ENCODE assay signal across 8 mouse cellular contexts in the genomic region with DNA sequence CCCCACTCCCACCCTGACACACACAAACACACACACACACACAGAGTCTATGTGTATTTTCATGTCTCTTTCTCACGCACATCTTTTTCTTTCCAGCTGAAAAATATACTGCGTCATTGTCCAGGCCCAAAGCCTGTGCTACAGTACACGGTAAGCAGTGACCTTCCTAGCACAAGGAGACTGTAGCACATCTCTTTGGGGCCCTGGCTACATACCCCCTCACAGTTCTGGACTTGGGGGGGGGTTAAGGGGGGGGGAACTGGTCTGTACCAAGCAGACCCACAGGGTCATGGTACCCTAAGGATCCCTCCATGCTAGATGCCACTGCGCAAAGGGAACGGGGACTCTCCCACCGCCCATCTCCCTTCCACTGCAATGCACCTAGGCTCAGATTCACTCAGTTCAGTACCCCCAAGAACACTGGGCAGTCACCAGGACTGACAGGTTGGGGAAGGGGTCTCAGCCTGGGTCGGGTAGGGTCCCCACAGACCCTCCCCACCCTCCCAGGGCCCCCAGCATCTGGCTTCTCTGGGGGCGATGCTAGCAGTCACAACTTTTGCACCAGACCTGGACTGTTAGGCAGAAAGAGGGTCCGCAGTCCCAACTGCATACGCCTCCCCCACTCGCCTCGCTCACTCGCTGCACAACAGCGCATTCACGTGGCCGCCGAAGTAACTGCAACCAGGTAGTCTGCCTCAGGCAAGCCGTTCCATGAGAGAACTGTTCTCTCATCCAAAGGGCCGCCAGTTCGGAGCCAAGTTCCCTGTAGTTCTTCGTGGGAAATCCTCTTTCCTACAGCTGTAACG.
A peak's percentile ranks its signal among the peaks of the same experiment; 100 is the strongest.
DNase-seq lines count a peak whose midpoint lies in the region; ATAC-seq and TF ChIP-seq lines count a peak whose summit lies in the region.
"Had no signal": no experiment of that assay in that cellular context is flagged by ENCODE, and none has a peak within 500 bp of the region (broad histone marks: within the 10 kb centered on the region; RNA-seq: fewer than 3 reads in every experiment).

No protein-coding gene starts in this region.

- no peak overlapping the region for H3K4me3 ChIP-seq in embryonic facial prominence, embryonic 12.5 days
- H3K4me3 ChIP-seq in heart, embryonic 12.5 days, result no peak overlapping the region
- no peak overlapping the region for H3K4me3 ChIP-seq in kidney, embryonic 16.5 days (ENCODE audit: low read length)
- H3K4me3 ChIP-seq in liver, adult 2 months (ENCODE audit: insufficient read depth, low read depth, low read length), result no peak overlapping the region; the same call in 1 of the 2 replicates
- H3K4me3 ChIP-seq in neural tube, embryonic 12.5 days, result no peak overlapping the region
- no peak overlapping the region for H3K4me3 ChIP-seq in stomach, postnatal 0 days (ENCODE audit: low read depth, low read length)
- H3K4me3 ChIP-seq: myocyte had no signal

- H3K9ac ChIP-seq in embryonic facial prominence, embryonic 12.5 days, result no peak overlapping the region
- H3K9ac ChIP-seq in heart, embryonic 12.5 days, result no peak overlapping the region
- 0 out of 2 replicates have a peak overlapping the region, but pooled peaks have one; percentile 37 for H3K9ac ChIP-seq in kidney, embryonic 16.5 days (replicated peaks; ENCODE audit: low read length)
- no peak overlapping the region for H3K9ac ChIP-seq in liver, adult 2 months (ENCODE audit: low read depth, low read length)
- peak overlapping the region; percentile 35; the same call in 1 of the 2 replicates for H3K9ac ChIP-seq in neural tube, embryonic 12.5 days
- H3K9ac ChIP-seq in stomach, postnatal 0 days (ENCODE audit: low read length), result no peak overlapping the region

- 18% methylated on average over 22 of the region's 22 CpGs for WGBS in embryonic facial prominence, embryonic 12.5 days
- 17% methylated on average over 22 of the region's 22 CpGs for WGBS in heart, embryonic 12.5 days
- 15% methylated on average over 22 of the region's 22 CpGs for WGBS in kidney, embryonic 16.5 days
- 29% methylated on average over 22 of the region's 22 CpGs for WGBS in liver, adult 2 months
- WGBS in neural tube, embryonic 12.5 days, result 16% methylated on average over 22 of the region's 22 CpGs
- 18% methylated on average over 22 of the region's 22 CpGs for WGBS in stomach, postnatal 0 days

- no peaks in the 10 kb centered on the region for H3K79me2 ChIP-seq in liver, adult 2 months (ENCODE audit: control insufficient read depth, insufficient read depth, low read length)

- TF ChIP-seq POLR2A in liver, adult 2 months (IDR thresholded peaks at IDR 0.05; ENCODE audit: extremely low read depth, insufficient read depth, low read length), result no peak

- peak; percentile 81 to 83 for DNase-seq in adrenal gland, postnatal 36 days
- no peak for DNase-seq in liver, adult 2 months (ENCODE audit: extremely low read depth, low read depth, low spot score)
- DNase-seq in stomach, postnatal 0 days (ENCODE audit: low spot score), result peak; percentile 84

- peak; percentile 92 for TF ChIP-seq CTCF in liver, adult 2 months (IDR thresholded peaks at IDR 0.05; ENCODE audit: low read depth, low read length)
- TF ChIP-seq CTCF in stomach, postnatal 0 days (IDR thresholded peaks at IDR 0.05; ENCODE audit: low read depth), result peak; percentile 98

- TF ChIP-seq EP300 in stomach, postnatal 0 days (optimal IDR thresholded peaks at IDR 0.05), result no peak

- peak; percentile 59 for ATAC-seq in embryonic facial prominence, embryonic 12.5 days (ENCODE audit: insufficient number of reproducible peaks, insufficient read depth, low FRiP score, low TSS enrichment)
- peak; percentile 58 for ATAC-seq in heart, embryonic 12.5 days (ENCODE audit: insufficient number of reproducible peaks, low FRiP score)
- peak; percentile 77 for ATAC-seq in kidney, embryonic 16.5 days (ENCODE audit: low FRiP score, low TSS enrichment)
- peak; percentile 79 for ATAC-seq in neural tube, embryonic 12.5 days (ENCODE audit: low FRiP score, low read depth)
- ATAC-seq in stomach, postnatal 0 days (ENCODE audit: low FRiP score, low TSS enrichment), result peak; percentile 80

- H3K27ac ChIP-seq in embryonic facial prominence, embryonic 12.5 days, result peak overlapping the region; percentile 78
- H3K27ac ChIP-seq in heart, embryonic 12.5 days (ENCODE audit: poor library complexity, severe bottlenecking), result no peak overlapping the region
- H3K27ac ChIP-seq in kidney, embryonic 16.5 days (ENCODE audit: low read length), result peak overlapping the region; percentile 23; the same call in 1 of the 2 replicates
- no peak overlapping the region for H3K27ac ChIP-seq in liver, adult 2 months (replicated peaks; ENCODE audit: insufficient read depth, low read depth, low read length)
- 0 out of 2 replicates have a peak overlapping the region, but pooled peaks have one; percentile 53 for H3K27ac ChIP-seq in neural tube, embryonic 12.5 days
- peak overlapping the region; percentile 45; the same call in 1 of the 2 replicates for H3K27ac ChIP-seq in stomach, postnatal 0 days (replicated peaks)

- H3K27me3 ChIP-seq in embryonic facial prominence, embryonic 12.5 days, result no peaks in the 10 kb centered on the region
- H3K27me3 ChIP-seq in heart, embryonic 12.5 days (replicated peaks), result peaks cover 5% of the 10 kb centered on the region; the same call in 1 of the 2 replicates
- no peaks in the 10 kb centered on the region for H3K27me3 ChIP-seq in kidney, embryonic 16.5 days (ENCODE audit: insufficient read depth, low read length)
- H3K27me3 ChIP-seq in liver, adult 2 months (ENCODE audit: control insufficient read depth, insufficient read depth, low read length), result no peaks in the 10 kb centered on the region
- H3K27me3 ChIP-seq in neural tube, embryonic 12.5 days (replicated peaks), result no peaks in the 10 kb centered on the region
- H3K27me3 ChIP-seq in stomach, postnatal 0 days (ENCODE audit: control insufficient read depth, insufficient read depth, low read length), result no peaks in the 10 kb centered on the region

- no peaks in the 10 kb centered on the region for H3K9me3 ChIP-seq in embryonic facial prominence, embryonic 12.5 days
- no peaks in the 10 kb centered on the region for H3K9me3 ChIP-seq in heart, embryonic 12.5 days (replicated peaks)
- H3K9me3 ChIP-seq in kidney, embryonic 16.5 days (ENCODE audit: low read length), result no peaks in the 10 kb centered on the region
- H3K9me3 ChIP-seq in neural tube, embryonic 12.5 days, result no peaks in the 10 kb centered on the region
- no peaks in the 10 kb centered on the region for H3K9me3 ChIP-seq in stomach, postnatal 0 days (ENCODE audit: control insufficient read depth, low read length)

- no peak overlapping the region for H3K4me2 ChIP-seq in embryonic facial prominence, embryonic 12.5 days (replicated peaks)
- no peak overlapping the region for H3K4me2 ChIP-seq in heart, embryonic 12.5 days
- H3K4me2 ChIP-seq in kidney, embryonic 16.5 days (replicated peaks; ENCODE audit: low read depth, low read length), result no peak overlapping the region
- H3K4me2 ChIP-seq in neural tube, embryonic 12.5 days (replicated peaks), result 0 out of 2 replicates have a peak overlapping the region, but pooled peaks have one; percentile 20
- H3K4me2 ChIP-seq in stomach, postnatal 0 days (replicated peaks; ENCODE audit: low read depth), result no peak overlapping the region

- H3K36me3 ChIP-seq in embryonic facial prominence, embryonic 12.5 days, result no peaks in the 10 kb centered on the region
- H3K36me3 ChIP-seq in heart, embryonic 12.5 days, result no peaks in the 10 kb centered on the region
- no peaks in the 10 kb centered on the region for H3K36me3 ChIP-seq in kidney, embryonic 16.5 days (ENCODE audit: insufficient read depth, low read length)
- H3K36me3 ChIP-seq in liver, adult 2 months (ENCODE audit: control insufficient read depth, insufficient read depth, low read length), result no peaks in the 10 kb centered on the region
- H3K36me3 ChIP-seq in neural tube, embryonic 12.5 days, result no peaks in the 10 kb centered on the region
- H3K36me3 ChIP-seq in stomach, postnatal 0 days (ENCODE audit: control insufficient read depth, insufficient read depth, low read length), result no peaks in the 10 kb centered on the region

- H3K4me1 ChIP-seq in embryonic facial prominence, embryonic 12.5 days, result peaks cover 35% of the 10 kb centered on the region
- H3K4me1 ChIP-seq in heart, embryonic 12.5 days (replicated peaks), result 0 out of 2 replicates have a peak, but pooled peaks cover 4% of the 10 kb centered on the region
- H3K4me1 ChIP-seq in kidney, embryonic 16.5 days (ENCODE audit: insufficient read depth, low read length), result peaks cover 25% of the 10 kb centered on the region
- no peaks in the 10 kb centered on the region for H3K4me1 ChIP-seq in liver, adult 2 months (ENCODE audit: control insufficient read depth, insufficient read depth, low read length)
- 0 out of 2 replicates have a peak, but pooled peaks cover 7% of the 10 kb centered on the region for H3K4me1 ChIP-seq in neural tube, embryonic 12.5 days
- no peaks in the 10 kb centered on the region for H3K4me1 ChIP-seq in stomach, postnatal 0 days (replicated peaks; ENCODE audit: control insufficient read depth, insufficient read depth)

Comparison
In these comparisons a context has a peak if more than half of its experiments do, and no peak if none do; other contexts are left out.
1. H3K27ac ChIP-seq: peak in embryonic facial prominence, embryonic 12.5 days (single experiment), kidney, embryonic 16.5 days (single experiment), neural tube, embryonic 12.5 days (single experiment) and stomach, postnatal 0 days (single experiment); none in heart, embryonic 12.5 days (single experiment) and liver, adult 2 months (single experiment).
2. H3K9ac ChIP-seq: peak in kidney, embryonic 16.5 days (single experiment) and neural tube, embryonic 12.5 days (single experiment); none in embryonic facial prominence, embryonic 12.5 days (single experiment), heart, embryonic 12.5 days (single experiment), liver, adult 2 months (single experiment) and stomach, postnatal 0 days (single experiment).
3. Peak in every context shown above with its lines, with median percentiles within 50 percentile points of each other: ATAC-seq.